Mouse (Mus musculus) retina, adult 2 months (tissue): ENCODE data around the gene Rgs11.

Experiments used
- DNase-seq: peaks from one replicate; pipeline ENCODE4 v3.0.0-alpha.2; 2012; ENCODE audit warnings: low read depth, low spot score

Rgs11 gene

GRCm38 (mm10) chr17:26231156-26231555 is 28.4 kb downstream of the Rgs11 start:
- DNase-seq: no peak

GRCm38 (mm10) chr17:26232863-26233262 is 30.1 kb downstream of the Rgs11 start:
- DNase-seq: no peak

- no peak for DNase-seq
Observed at GRCm38 (mm10) chr17:26234386-26234785, 31.6 kb downstream of the Rgs11 start.

GRCm38 (mm10) chr17:26235077-26235815 is 32.5 kb downstream of the Rgs11 start:
- no peak for DNase-seq

GRCm38 (mm10) chr17:26237667-26238066 is 34.9 kb downstream of the Rgs11 start:
- DNase-seq: no peak

- no peak for DNase-seq
Observed at GRCm38 (mm10) chr17:26239551-26239950, 36.8 kb downstream of the Rgs11 start.

- DNase-seq: no peak
Observed at GRCm38 (mm10) chr17:26240120-26240790, 37.5 kb downstream of the Rgs11 start.

GRCm38 (mm10) chr17:26240990-26241389 is 38.2 kb downstream of the Rgs11 start:
- no peak for DNase-seq

GRCm38 (mm10) chr17:26243471-26244100 is 40.8 kb downstream of the Rgs11 start:
- peak; percentile 38 for DNase-seq

- DNase-seq: peak; percentile 94
Observed at GRCm38 (mm10) chr17:26244101-26244841, 41.5 kb downstream of the Rgs11 start, which contains the start of gene Fam234a. Gene Fam234a, minus strand, starts transcription at chr17:26244242.

- no peak for DNase-seq
Observed at GRCm38 (mm10) chr17:26251886-26252538, 49.3 kb downstream of the Rgs11 start.

GRCm38 (mm10) chr17:26252539-26253251 is 49.9 kb downstream of the Rgs11 start, which contains the start of gene Luc7l:
Gene Luc7l, plus strand, starts transcription at chr17:26252896.
- peak; percentile 88 for DNase-seq

GRCm38 (mm10) chr17:26253399-26253798 is 50.6 kb downstream of the Rgs11 start:
- DNase-seq: no peak

GRCm38 (mm10) chr17:26255313-26255712 is 52.6 kb downstream of the Rgs11 start:
- no peak for DNase-seq
